Mouse (Mus musculus) right cerebral cortex, adult 2 months (tissue): ENCODE measurements at regions not wholly inside any gene's neighbourhood (a gene's known extent, or its start where the extent isn't known, plus 50 kb on each side); places are given as distances from the start of the nearest gene placed in this dataset.
A peak's percentile ranks its signal among the peaks of the same experiment; 100 is the strongest.

Experiments used
- DNase-seq, 2 experiments: peaks; one replicate each; pipeline ENCODE4 v3.0.0; 2021 to 2022; ENCODE audit warnings: low spot score in 2 of 2

- no peak for DNase-seq
Measured at GRCm38 (mm10) chr5:118316310-118317017, 71.4 kb downstream of the 2410131K14Rik start.

- DNase-seq = no peak
Measured at GRCm38 (mm10) chr5:118318073-118318472, 73.0 kb downstream of the 2410131K14Rik start.

GRCm38 (mm10) chr5:118318883-118319282, 73.9 kb downstream of the 2410131K14Rik start:
- DNase-seq = no peak

- DNase-seq = peak; percentile 48 to 53
Measured at GRCm38 (mm10) chr5:118321719-118322455, 76.9 kb downstream of the 2410131K14Rik start.

- no peak for DNase-seq
Measured at GRCm38 (mm10) chr5:118323151-118323550, 78.1 kb downstream of the 2410131K14Rik start.

GRCm38 (mm10) chr5:118326837-118327541, 82.0 kb downstream of the 2410131K14Rik start:
- DNase-seq = peak; percentile 55 to 58

GRCm38 (mm10) chr5:118327961-118328712, 83.1 kb downstream of the 2410131K14Rik start:
- no peak for DNase-seq

- DNase-seq = no peak
Measured at GRCm38 (mm10) chr5:118329143-118329542, 84.1 kb downstream of the 2410131K14Rik start.

- DNase-seq = peak in 1 of 2 experiments; percentile 66
Measured at GRCm38 (mm10) chr5:118331286-118331607, 86.2 kb downstream of the 2410131K14Rik start.

- DNase-seq = peak; percentile 81 to 86
Measured at GRCm38 (mm10) chr5:118331608-118332394, 86.8 kb downstream of the 2410131K14Rik start.

GRCm38 (mm10) chr5:118334054-118334453, 89.0 kb downstream of the 2410131K14Rik start:
- DNase-seq = no peak

GRCm38 (mm10) chr5:118338186-118338585, 93.2 kb downstream of the 2410131K14Rik start:
- DNase-seq = no peak

- DNase-seq = peak; percentile 49 to 52
Measured at GRCm38 (mm10) chr5:118339676-118340661, 94.9 kb downstream of the 2410131K14Rik start.

GRCm38 (mm10) chr5:118343444-118344320, 98.7 kb downstream of the 2410131K14Rik start:
- peak; percentile 65 to 70 for DNase-seq

GRCm38 (mm10) chr5:118345226-118345625, 100.2 kb downstream of the 2410131K14Rik start:
- no peak for DNase-seq

- DNase-seq = no peak
Measured at GRCm38 (mm10) chr5:118349057-118349456, 104.0 kb downstream of the 2410131K14Rik start.

- DNase-seq = no peak
Measured at GRCm38 (mm10) chr5:118351301-118351700, 106.3 kb downstream of the 2410131K14Rik start.

- DNase-seq = peak; percentile 59 to 66
Measured at GRCm38 (mm10) chr5:118352142-118352541, 107.1 kb downstream of the 2410131K14Rik start.

- no peak for DNase-seq
Measured at GRCm38 (mm10) chr5:118353061-118353460, 108.0 kb downstream of the 2410131K14Rik start.
